Mouse (Mus musculus): ENCODE results near the gene Ryr3.

Gene Ryr3

GRCm38 (mm10) chr2:112799995-112800353 is 416.9 kb downstream of the Ryr3 start:
- in situ Hi-C loops (cut with MseI, MboI) = loop anchor here (10.0 to 25.0 kb wide), 5 partner anchors 425 to 637 kb away; no protein-coding TSS in a partner anchor

- in situ Hi-C loops (cut with MseI, MboI) = loop anchor here in 1 of 2 experiments (10.0 to 25.0 kb wide), 2 partner anchors 495 to 638 kb away; no protein-coding TSS in a partner anchor
Observed at GRCm38 (mm10) chr2:112799351-112799994, 417.4 kb downstream of the Ryr3 start.

GRCm38 (mm10) chr2:112781631-112782030 is 435.3 kb downstream of the Ryr3 start:
- in situ Hi-C loops (cut with MseI, MboI) = loop anchor here in 1 of 2 experiments (25.0 kb wide), 1 partner anchor 656 kb away; no protein-coding TSS in a partner anchor

- in situ Hi-C loops (cut with MseI, MboI) = loop anchor here in 1 of 2 experiments (25.0 kb wide), 1 partner anchor 663 kb away; no protein-coding TSS in a partner anchor
Observed at GRCm38 (mm10) chr2:112774762-112775161, 442.1 kb downstream of the Ryr3 start.

GRCm38 (mm10) chr2:112767665-112768064 is 449.2 kb downstream of the Ryr3 start:
- in situ Hi-C loops (cut with MseI, MboI) = loop anchor here in 1 of 2 experiments (10.0 kb wide), 1 partner anchor 253 kb away; no protein-coding TSS in a partner anchor

- in situ Hi-C loops (cut with MseI, MboI) = loop anchor here in 1 of 2 experiments (10.0 kb wide), 1 partner anchor 250 kb away; no protein-coding TSS in a partner anchor
Observed at GRCm38 (mm10) chr2:112765046-112765445, 451.9 kb downstream of the Ryr3 start.

GRCm38 (mm10) chr2:112764274-112764673 is 452.6 kb downstream of the Ryr3 start:
- in situ Hi-C loops (cut with MseI, MboI) = loop anchor here (5.0 to 10.0 kb wide), 2 partner anchors 227 to 249 kb away; no protein-coding TSS in a partner anchor

- in situ Hi-C loops (cut with MseI, MboI) = loop anchor here (5.0 to 10.0 kb wide), 2 partner anchors 225 to 247 kb away; no protein-coding TSS in a partner anchor
Observed at GRCm38 (mm10) chr2:112762006-112762405, 454.9 kb downstream of the Ryr3 start.

GRCm38 (mm10) chr2:112761196-112761913 is 455.5 kb downstream of the Ryr3 start:
- in situ Hi-C loops (cut with MseI, MboI) = loop anchor here (5.0 to 10.0 kb wide), 2 partner anchors 224 to 247 kb away; no protein-coding TSS in a partner anchor

GRCm38 (mm10) chr2:112760692-112761091 is 456.2 kb downstream of the Ryr3 start:
- in situ Hi-C loops (cut with MseI, MboI) = loop anchor here (5.0 to 10.0 kb wide), 2 partner anchors 223 to 246 kb away; no protein-coding TSS in a partner anchor

GRCm38 (mm10) chr2:112759678-112760077 is 457.2 kb downstream of the Ryr3 start:
- in situ Hi-C loops (cut with MseI, MboI) = loop anchor here (5.0 to 10.0 kb wide), 3 partner anchors 222 to 245 kb away; no protein-coding TSS in a partner anchor

GRCm38 (mm10) chr2:112758732-112759131 is 458.2 kb downstream of the Ryr3 start:
- in situ Hi-C loops (cut with MseI, MboI) = loop anchor here in 1 of 2 experiments (10.0 kb wide), 1 partner anchor 224 kb away; no protein-coding TSS in a partner anchor

GRCm38 (mm10) chr2:112753316-112753715 is 463.6 kb downstream of the Ryr3 start:
- in situ Hi-C loops (cut with MseI, MboI) = loop anchor here in 1 of 2 experiments (10.0 kb wide), 1 partner anchor 219 kb away; no protein-coding TSS in a partner anchor

- in situ Hi-C loops (cut with MseI, MboI) = loop anchor here in 1 of 2 experiments (10.0 kb wide), 1 partner anchor 217 kb away; no protein-coding TSS in a partner anchor
Observed at GRCm38 (mm10) chr2:112751416-112751815, 465.5 kb downstream of the Ryr3 start.

GRCm38 (mm10) chr2:112748532-112748931 is 468.4 kb downstream of the Ryr3 start:
- in situ Hi-C loops (cut with MseI, MboI) = no loop called here

GRCm38 (mm10) chr2:112732942-112733341 is 484.0 kb downstream of the Ryr3 start:
- in situ Hi-C loops (cut with MseI, MboI) = no loop called here

- in situ Hi-C loops (cut with MseI, MboI) = no loop called here
Observed at GRCm38 (mm10) chr2:112727842-112728241, 489.1 kb downstream of the Ryr3 start.

GRCm38 (mm10) chr2:112721217-112721616 is 495.7 kb downstream of the Ryr3 start:
- in situ Hi-C loops (cut with MseI, MboI) = no loop called here

- in situ Hi-C loops (cut with MseI, MboI) = no loop called here
Observed at GRCm38 (mm10) chr2:112720715-112721114, 496.2 kb downstream of the Ryr3 start.

GRCm38 (mm10) chr2:112714648-112715047 is 502.2 kb downstream of the Ryr3 start:
- in situ Hi-C loops (cut with MseI, MboI) = no loop called here

- in situ Hi-C loops (cut with MseI, MboI) = no loop called here
Observed at GRCm38 (mm10) chr2:112681817-112682216, 535.1 kb downstream of the Ryr3 start.

GRCm38 (mm10) chr2:112677246-112677645 is 539.6 kb downstream of the Ryr3 start:
- in situ Hi-C loops (cut with MseI, MboI) = no loop called here
